Mouse (Mus musculus) kidney, adult 2 months (tissue): ENCODE data around the gene Skida1.

Experiments used
- CTCF ChIP-seq: fragments of 200-500 bp; conservative IDR thresholded peaks from 2 replicates; pipeline ENCODE4 v1.5.1; 2011; ENCODE audit warnings: low read depth, mild to moderate bottlenecking, control low read depth, low read length, moderate library complexity, mixed read lengths; ENCODE audit not compliant: insufficient read depth, insufficient read length
- POLR2A ChIP-seq: fragments of 200-500 bp; IDR thresholded peaks from one replicate; pipeline ENCODE4 v1.6.1; 2011; ENCODE audit warnings: low read depth, low read length, control low read depth

DNA sequence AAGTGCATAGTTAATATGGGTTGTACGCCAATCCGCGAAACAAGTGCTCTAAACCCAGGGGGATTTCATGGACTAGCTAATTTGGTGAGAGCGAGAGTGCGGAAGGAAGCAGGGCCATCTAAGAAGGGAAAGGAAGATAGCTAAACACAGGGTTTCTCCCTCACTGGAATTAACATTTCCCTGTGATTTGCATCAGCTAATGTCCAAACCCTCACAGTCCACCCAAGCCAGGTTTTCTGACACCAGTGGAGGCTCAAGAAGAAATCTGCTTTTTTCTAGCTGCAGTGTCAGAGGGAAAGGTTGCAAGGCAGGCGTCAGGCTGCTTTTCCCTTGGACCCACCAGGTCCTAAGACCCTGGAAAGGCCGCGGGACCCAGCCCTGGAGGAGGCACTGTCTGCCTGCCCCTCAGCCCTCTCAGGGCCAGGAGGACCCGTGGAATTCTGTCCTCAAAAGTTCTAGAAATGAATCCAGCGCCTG is 9.9 kb downstream of the Skida1 start:
- TF ChIP-seq CTCF: no peak
- no peak for TF ChIP-seq POLR2A
